Mouse (Mus musculus) myocyte (in vitro differentiated cells): ENCODE data around the gene Krtap5-5.

Source experiments
- CEBPB ChIP-seq: IDR thresholded peaks from 2 replicates; pipeline ENCODE4 v1.6.1; 2011; ENCODE audit warnings: mild to moderate bottlenecking, moderate library complexity; ENCODE audit not compliant: poor library complexity, insufficient read depth, severe bottlenecking
- E2F4 ChIP-seq: IDR thresholded peaks from one replicate; pipeline ENCODE4 v1.6.1; 2011; ENCODE audit warnings: mild to moderate bottlenecking, control low read depth, moderate library complexity; ENCODE audit not compliant: insufficient read depth
- MAX ChIP-seq: IDR thresholded peaks from one replicate; pipeline ENCODE4 v1.6.1; 2011; ENCODE audit warnings: low read depth, mild to moderate bottlenecking, control low read depth
- POLR2A ChIP-seq: IDR thresholded peaks from one replicate; pipeline ENCODE4 v1.6.1; 2011; ENCODE audit warnings: low read depth, mild to moderate bottlenecking, control low read depth, moderate library complexity; ENCODE audit not compliant: insufficient read length
- TCF12 ChIP-seq: IDR thresholded peaks from one replicate; pipeline ENCODE4 v1.6.1; 2011; ENCODE audit warnings: mild to moderate bottlenecking, control low read depth; ENCODE audit not compliant: poor library complexity, insufficient read depth, severe bottlenecking
- USF1 ChIP-seq: IDR thresholded peaks from one replicate; pipeline ENCODE4 v1.6.1; 2011; ENCODE audit warnings: low read depth, mild to moderate bottlenecking, control low read depth, moderate library complexity

GRCm38 (mm10) chr7:142211559-142211958 is 18.2 kb downstream of the Krtap5-5 start, which contains the start of gene Gm7579:
- TF ChIP-seq E2F4 (no peak), TCF12 (no peak), CEBPB (no peak), POLR2A (no peak), MAX (no peak), USF1 (no peak)
